Mouse (Mus musculus): ENCODE measurements around the gene Grin2b. TPM values are rescaled to one million over a fixed set of nuclear protein-coding genes. Genes with fewer than 3 reads are reported as not detected.

The Grin2b gene
- polyA plus RNA-seq, 1 experiment from 2014 or later, result 0.72 TPM

DNA sequence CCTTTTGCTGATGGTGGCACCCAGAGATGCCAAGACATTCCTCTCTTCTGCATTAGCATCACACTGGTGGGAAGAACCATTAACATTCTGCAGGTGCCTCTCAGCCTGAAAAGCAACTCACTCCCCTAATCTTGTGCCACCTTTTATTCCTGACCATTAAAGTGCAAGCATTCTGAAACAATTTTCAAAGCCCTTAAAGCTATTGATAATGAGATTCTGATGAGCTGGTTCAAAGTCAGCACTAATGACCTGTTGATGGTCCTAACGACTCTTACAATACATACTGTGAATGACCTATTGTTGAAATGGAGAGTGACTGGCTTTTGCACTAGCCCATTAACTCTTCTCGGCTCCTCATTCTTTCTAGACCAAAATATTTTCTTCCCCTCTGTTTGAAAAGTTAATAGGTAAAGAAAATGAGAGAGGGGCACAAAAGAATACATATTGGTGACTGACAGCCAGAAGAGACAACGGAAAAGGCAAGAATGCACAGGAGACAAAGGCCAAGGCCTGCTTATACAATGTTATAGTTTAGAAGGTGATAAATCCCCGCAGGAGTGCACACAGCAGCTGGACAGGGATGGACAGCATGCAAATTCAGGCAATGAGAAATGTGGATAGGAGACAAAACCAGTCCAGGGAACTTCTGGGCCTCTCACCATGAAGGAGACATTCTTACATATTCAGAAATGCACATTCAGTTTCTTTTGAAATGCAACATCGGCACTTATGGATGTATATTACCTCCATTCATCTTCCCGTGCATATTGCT, 59.5 kb downstream of the Grin2b start:
- no peaks in the 10 kb centered on the region for H3K9me3 ChIP-seq (replicated peaks; ENCODE audit: low read length)
- H3K27me3 ChIP-seq (ENCODE audit: insufficient read depth, low read length), result no peaks in the 10 kb centered on the region
- no peaks in the 10 kb centered on the region for H3K36me3 ChIP-seq (ENCODE audit: insufficient read depth, low read length)
- H3K4me3 ChIP-seq (replicated peaks; ENCODE audit: low read depth, low read length), result no peak overlapping the region
- no peak overlapping the region for H3K4me2 ChIP-seq (ENCODE audit: low read length)
- no peak for DNase-seq (ENCODE audit: low spot score)
- H3K27ac ChIP-seq, result no peak overlapping the region
- no peaks in the 10 kb centered on the region for H3K4me1 ChIP-seq (replicated peaks; ENCODE audit: insufficient read depth, low read length)
- no peak for TF ChIP-seq CTCF (IDR thresholded peaks at IDR 0.05; ENCODE audit: low read depth)
- WGBS, result 67% methylated on average over 6 of the region's 6 CpGs
- ATAC-seq (replicated peaks; ENCODE audit: low FRiP score, low read depth), result no peak
- no peak overlapping the region for H3K9ac ChIP-seq (ENCODE audit: low read depth, low read length)

DNA sequence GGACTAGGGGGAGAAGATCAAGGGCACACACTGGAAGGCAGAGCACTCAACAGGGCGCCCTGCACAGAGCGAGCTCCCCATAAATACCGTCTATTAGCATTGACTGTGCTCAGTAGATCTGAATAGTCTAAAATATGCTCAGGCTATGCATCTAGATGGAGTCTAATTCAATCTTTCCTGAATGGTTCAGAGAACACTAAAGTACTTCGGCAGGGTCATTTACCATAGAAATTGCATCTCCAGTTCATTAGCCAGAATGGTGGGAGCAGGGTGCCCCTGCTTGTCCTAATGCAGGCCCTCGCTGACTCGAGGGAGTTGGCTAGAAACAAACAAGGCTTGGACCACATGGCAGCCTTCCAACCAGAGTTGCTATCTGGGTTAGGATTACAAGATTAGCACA, 64.1 kb downstream of the Grin2b start:
- DNase-seq (ENCODE audit: low spot score), result no peak
- no peaks in the 10 kb centered on the region for H3K36me3 ChIP-seq (ENCODE audit: insufficient read depth, low read length)
- no peak for ATAC-seq (replicated peaks; ENCODE audit: low FRiP score, low read depth)
- H3K4me3 ChIP-seq (replicated peaks; ENCODE audit: low read depth, low read length), result no peak overlapping the region
- no peak for TF ChIP-seq CTCF (IDR thresholded peaks at IDR 0.05; ENCODE audit: low read depth)
- H3K27ac ChIP-seq, result no peak overlapping the region
- no peak overlapping the region for H3K9ac ChIP-seq (ENCODE audit: low read depth, low read length)
- no peaks in the 10 kb centered on the region for H3K9me3 ChIP-seq (replicated peaks; ENCODE audit: low read length)
- no peak overlapping the region for H3K4me2 ChIP-seq (ENCODE audit: low read length)
- H3K27me3 ChIP-seq (ENCODE audit: insufficient read depth, low read length), result no peaks in the 10 kb centered on the region
- H3K4me1 ChIP-seq (replicated peaks; ENCODE audit: insufficient read depth, low read length), result no peaks in the 10 kb centered on the region
- 37% methylated on average over 6 of the region's 6 CpGs for WGBS

DNA sequence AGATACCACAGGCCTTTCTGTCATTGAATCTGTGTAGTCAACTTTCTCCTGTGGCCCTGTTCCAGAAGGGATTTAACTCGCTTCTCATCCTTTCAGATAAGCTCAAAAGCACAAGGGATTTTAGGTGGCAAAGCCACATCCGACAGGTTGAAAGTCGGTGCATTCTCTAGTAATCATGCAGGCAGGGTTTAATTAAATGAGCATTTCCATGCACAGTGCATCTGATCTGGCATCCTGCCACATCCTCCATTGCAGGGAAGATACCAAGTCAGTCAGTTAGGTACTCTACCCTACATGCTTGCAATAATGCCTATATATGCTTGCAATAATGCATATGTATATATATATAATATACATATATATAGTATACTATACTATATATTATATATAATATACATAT, 64.8 kb downstream of the Grin2b start:
- H3K27ac ChIP-seq, result no peak overlapping the region
- H3K4me3 ChIP-seq (replicated peaks; ENCODE audit: low read depth, low read length), result no peak overlapping the region
- H3K4me1 ChIP-seq (replicated peaks; ENCODE audit: insufficient read depth, low read length), result no peaks in the 10 kb centered on the region
- no peaks in the 10 kb centered on the region for H3K27me3 ChIP-seq (ENCODE audit: insufficient read depth, low read length)
- TF ChIP-seq CTCF (IDR thresholded peaks at IDR 0.05; ENCODE audit: low read depth), result no peak
- DNase-seq (ENCODE audit: low spot score) (no peak), ATAC-seq (replicated peaks; ENCODE audit: low FRiP score, low read depth) (no peak)
- no peaks in the 10 kb centered on the region for H3K36me3 ChIP-seq (ENCODE audit: insufficient read depth, low read length)
- H3K9ac ChIP-seq (ENCODE audit: low read depth, low read length), result no peak overlapping the region
- no peaks in the 10 kb centered on the region for H3K9me3 ChIP-seq (replicated peaks; ENCODE audit: low read length)
- 80% methylated on average over 3 of the region's 3 CpGs for WGBS
- H3K4me2 ChIP-seq (ENCODE audit: low read length), result no peak overlapping the region

DNA sequence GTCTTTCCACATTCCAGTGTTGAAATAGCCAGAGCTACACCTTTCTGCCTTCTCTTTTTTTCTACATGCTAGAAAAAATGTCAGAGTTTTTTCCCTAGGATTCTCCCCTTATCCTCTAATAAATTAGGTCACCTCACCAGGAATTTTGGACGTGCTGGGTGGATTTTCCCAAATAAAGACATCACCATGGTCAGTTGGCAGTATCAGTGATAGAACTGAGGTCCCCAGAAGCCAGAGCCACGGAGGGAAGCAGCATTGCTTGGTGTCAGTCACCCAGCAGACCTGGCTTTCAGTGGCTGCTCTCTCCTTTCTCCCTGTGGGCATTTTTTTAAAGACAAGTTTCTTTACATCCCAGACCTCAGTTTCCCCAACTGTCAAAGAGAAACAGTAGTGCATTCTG, 68.1 kb downstream of the Grin2b start:
- H3K9me3 ChIP-seq (replicated peaks; ENCODE audit: low read length), result no peaks in the 10 kb centered on the region
- H3K4me3 ChIP-seq (replicated peaks; ENCODE audit: low read depth, low read length), result no peak overlapping the region
- DNase-seq (ENCODE audit: low spot score) (no peak), ATAC-seq (replicated peaks; ENCODE audit: low FRiP score, low read depth) (no peak)
- H3K4me2 ChIP-seq (ENCODE audit: low read length), result no peak overlapping the region
- no peak overlapping the region for H3K9ac ChIP-seq (ENCODE audit: low read depth, low read length)
- H3K27me3 ChIP-seq (ENCODE audit: insufficient read depth, low read length), result no peaks in the 10 kb centered on the region
- 68% methylated on average over 2 of the region's 2 CpGs for WGBS
- H3K4me1 ChIP-seq (replicated peaks; ENCODE audit: insufficient read depth, low read length), result no peaks in the 10 kb centered on the region
- TF ChIP-seq CTCF (IDR thresholded peaks at IDR 0.05; ENCODE audit: low read depth), result no peak
- H3K36me3 ChIP-seq (ENCODE audit: insufficient read depth, low read length), result no peaks in the 10 kb centered on the region
- H3K27ac ChIP-seq, result no peak overlapping the region

DNA sequence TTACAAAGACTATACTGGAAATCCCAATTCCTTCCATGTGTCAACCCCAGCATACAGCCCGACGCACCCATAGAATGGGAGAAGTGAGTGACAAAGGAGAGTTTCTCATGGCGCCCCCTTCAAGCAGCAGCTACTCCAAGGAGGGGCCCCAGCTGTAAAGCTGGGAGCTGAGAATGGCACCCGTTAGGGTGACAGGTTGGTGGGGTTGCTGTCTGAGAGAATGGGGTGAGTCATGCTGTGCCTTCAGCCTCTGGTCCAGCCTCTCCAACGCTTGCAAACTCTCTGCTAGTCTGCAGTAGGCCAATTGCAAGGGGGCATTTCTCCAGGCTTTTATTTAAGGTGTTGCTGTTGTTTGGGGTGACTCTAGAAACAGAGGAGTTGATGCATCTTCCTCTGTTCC, 73.1 kb downstream of the Grin2b start:
- 82% methylated on average over 5 of the region's 5 CpGs for WGBS
- no peak for TF ChIP-seq CTCF (IDR thresholded peaks at IDR 0.05; ENCODE audit: low read depth)

DNA sequence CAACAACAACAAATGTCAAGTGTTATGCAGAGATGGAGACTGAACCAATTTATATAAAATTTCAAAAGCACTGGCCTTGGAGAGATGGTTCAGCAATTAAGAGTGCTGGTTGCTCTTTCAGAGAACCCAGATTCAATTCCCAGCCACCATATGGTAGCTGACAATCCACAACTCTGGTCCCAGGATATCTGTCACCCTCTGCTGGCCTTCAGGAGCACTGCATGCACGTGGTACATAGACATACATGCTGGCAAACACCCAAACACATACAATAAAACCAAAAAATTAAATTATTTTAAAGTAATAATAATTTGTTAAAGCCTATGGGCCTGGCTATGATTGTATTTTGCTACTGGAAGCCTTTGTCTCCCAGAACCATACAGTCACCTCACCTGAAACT, 77.0 kb downstream of the Grin2b start:
- Histone ChIP-seq H3K4me3 (replicated peaks; ENCODE audit: low read depth, low read length) (no peak overlapping the region), H3K9ac (ENCODE audit: low read depth, low read length) (no peak overlapping the region), H3K36me3 (ENCODE audit: insufficient read depth, low read length) (no peaks in the 10 kb centered on the region), H3K27ac (no peak overlapping the region), H3K4me2 (ENCODE audit: low read length) (no peak overlapping the region), H3K4me1 (replicated peaks; ENCODE audit: insufficient read depth, low read length) (no peaks in the 10 kb centered on the region), H3K27me3 (ENCODE audit: insufficient read depth, low read length) (no peaks in the 10 kb centered on the region), H3K9me3 (replicated peaks; ENCODE audit: low read length) (no peaks in the 10 kb centered on the region)
- DNase-seq (ENCODE audit: low spot score) (no peak), ATAC-seq (replicated peaks; ENCODE audit: low FRiP score, low read depth) (no peak)
- WGBS, result 24% methylated on average over 1 of the region's 1 CpGs
- TF ChIP-seq CTCF (IDR thresholded peaks at IDR 0.05; ENCODE audit: low read depth), result peak; percentile 54

More for the DNA sequence above, 73.1 kb downstream of the Grin2b start:
- Histone ChIP-seq H3K4me2 (ENCODE audit: low read length) (no peak overlapping the region), H3K36me3 (ENCODE audit: insufficient read depth, low read length) (no peaks in the 10 kb centered on the region), H3K9ac (ENCODE audit: low read depth, low read length) (no peak overlapping the region), H3K27me3 (ENCODE audit: insufficient read depth, low read length) (no peaks in the 10 kb centered on the region), H3K4me3 (replicated peaks; ENCODE audit: low read depth, low read length) (no peak overlapping the region), H3K4me1 (replicated peaks; ENCODE audit: insufficient read depth, low read length) (no peaks in the 10 kb centered on the region), H3K27ac (no peak overlapping the region), H3K9me3 (replicated peaks; ENCODE audit: low read length) (no peaks in the 10 kb centered on the region)
- no peak for DNase-seq (ENCODE audit: low spot score)
- ATAC-seq (replicated peaks; ENCODE audit: low FRiP score, low read depth), result no peak

All from kidney, postnatal 0 days (tissue).